Mouse (Mus musculus) lung, postnatal 0 days (tissue): ENCODE data around the gene Gm20388.

Experiments used
- CTCF ChIP-seq: IDR thresholded peaks from 2 replicates; pipeline ENCODE4 v1.5.1; 2016; ENCODE audit warnings: antibody characterized with exemption, mild to moderate bottlenecking
- EP300 ChIP-seq: IDR thresholded peaks from 2 replicates; pipeline ENCODE4 v1.6.1; 2016; ENCODE audit warnings: antibody characterized with exemption, mild to moderate bottlenecking, control low read depth

DNA sequence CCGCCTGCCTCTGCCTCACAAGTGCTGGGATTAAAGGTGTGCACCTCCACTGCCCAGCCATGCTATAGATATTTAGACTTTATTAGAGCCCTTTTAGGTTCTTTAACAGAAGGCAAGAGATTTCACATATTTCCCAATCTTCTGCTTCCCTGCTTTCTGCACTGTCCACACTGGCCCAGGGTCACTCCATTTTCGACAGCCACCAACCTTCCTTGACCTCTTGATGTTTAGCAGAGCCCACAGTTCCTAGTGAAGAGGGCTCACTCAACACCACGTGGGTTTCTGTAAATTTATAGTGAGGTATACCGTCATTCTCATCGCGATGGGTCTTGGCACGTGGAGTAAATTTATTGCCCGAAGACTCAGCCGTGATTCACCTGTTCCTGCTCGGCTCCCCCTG is 3719.4 kb downstream of the Gm20388 start:
- TF ChIP-seq CTCF (no peak), EP300 (no peak)
